Mouse (Mus musculus): ENCODE results near the gene Epyc. TPM values are rescaled to one million over a fixed set of nuclear protein-coding genes. Genes with fewer than 3 reads are reported as not detected.

Epyc gene
- polyA plus RNA-seq, 1 experiment from 2014 or later = 0.79 TPM

DNA sequence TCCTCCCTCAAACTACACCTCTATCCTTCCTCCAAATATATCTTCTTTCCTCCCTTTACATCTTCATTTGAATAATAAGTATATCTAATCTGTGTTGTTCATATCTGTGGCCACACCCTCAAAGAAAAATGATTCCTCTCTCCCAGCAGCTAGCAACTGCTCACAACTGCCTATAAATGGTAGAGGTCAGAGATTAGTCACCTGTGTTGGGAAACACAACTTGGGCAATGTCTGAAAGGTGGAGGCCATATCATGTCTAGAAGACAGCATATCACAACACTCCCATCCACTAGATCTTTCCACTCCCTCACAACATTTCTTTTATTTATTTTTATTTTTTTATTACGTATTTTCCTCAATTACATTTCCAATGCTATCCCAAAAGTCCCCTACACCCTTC, 15.6 kb downstream of the Epyc start:
- H3K27ac ChIP-seq (replicated peaks) = no peak overlapping the region
- WGBS (ENCODE audit: insufficient replicate concordance) = 67% methylated on average over 1 of the region's 1 CpGs
- no peaks in the 10 kb centered on the region for H3K9me3 ChIP-seq (replicated peaks)
- H3K4me3 ChIP-seq (replicated peaks) = no peak overlapping the region
- H3K4me2 ChIP-seq = no peak overlapping the region
- ATAC-seq (ENCODE audit: insufficient read depth) = no peak
- H3K27me3 ChIP-seq = no peaks in the 10 kb centered on the region
- no peaks in the 10 kb centered on the region for H3K36me3 ChIP-seq (replicated peaks)
- no peak overlapping the region for H3K9ac ChIP-seq
- H3K4me1 ChIP-seq (replicated peaks) = no peaks in the 10 kb centered on the region

DNA sequence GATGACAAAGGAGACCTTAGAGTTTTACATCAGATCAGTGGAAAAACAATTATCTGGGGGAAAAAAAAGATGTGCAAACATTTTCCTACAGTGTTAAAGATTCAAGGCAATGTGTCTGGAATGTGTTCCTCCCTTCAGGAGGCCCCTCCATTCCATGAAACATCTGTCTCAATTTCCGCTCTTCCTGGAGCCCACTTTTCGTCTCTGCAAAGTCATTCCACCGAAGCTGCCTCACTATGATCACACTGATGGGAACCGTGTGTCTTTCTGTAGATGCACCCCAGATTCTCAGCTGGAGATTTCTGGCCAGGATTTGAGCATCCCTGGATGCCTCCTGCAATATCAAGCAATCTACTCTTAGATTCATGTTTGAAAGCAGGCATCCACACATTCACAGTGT, 24.8 kb downstream of the Epyc start:
- H3K27ac ChIP-seq (replicated peaks) = no peak overlapping the region
- no peak for ATAC-seq (ENCODE audit: insufficient read depth)

DNA sequence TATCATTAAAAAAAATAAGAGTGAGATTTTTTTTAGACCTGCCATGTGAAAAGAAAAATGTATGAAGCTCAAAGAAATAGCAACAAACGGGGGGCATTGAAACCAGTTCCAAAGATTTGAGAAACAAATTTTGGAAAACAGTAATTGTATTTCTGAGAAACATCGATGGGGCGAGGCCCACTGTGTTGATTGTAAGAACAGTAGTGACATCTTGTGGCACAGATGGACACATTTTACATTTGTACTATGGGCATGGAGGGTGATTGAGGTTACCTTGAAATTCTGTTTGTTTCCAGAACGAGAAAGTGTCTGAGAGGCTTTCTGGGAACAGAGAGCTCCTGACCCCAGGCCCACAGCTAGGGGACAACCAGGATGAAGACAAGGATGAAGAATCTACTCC, 26.3 kb downstream of the Epyc start:
- H3K4me1 ChIP-seq (replicated peaks) = no peaks in the 10 kb centered on the region
- 52% methylated on average over 4 of the region's 4 CpGs for WGBS (ENCODE audit: insufficient replicate concordance)
- no peak overlapping the region for H3K9ac ChIP-seq
- no peaks in the 10 kb centered on the region for H3K36me3 ChIP-seq (replicated peaks)
- H3K27ac ChIP-seq (replicated peaks) = no peak overlapping the region
- no peak overlapping the region for H3K4me2 ChIP-seq
- H3K4me3 ChIP-seq (replicated peaks) = no peak overlapping the region
- H3K9me3 ChIP-seq (replicated peaks) = no peaks in the 10 kb centered on the region
- H3K27me3 ChIP-seq = no peaks in the 10 kb centered on the region
- ATAC-seq (ENCODE audit: insufficient read depth) = no peak

More for the DNA sequence above, 24.8 kb downstream of the Epyc start:
- no peaks in the 10 kb centered on the region for H3K27me3 ChIP-seq
- 53% methylated on average over 4 of the region's 4 CpGs for WGBS (ENCODE audit: insufficient replicate concordance)
- no peaks in the 10 kb centered on the region for H3K9me3 ChIP-seq (replicated peaks)
- no peak overlapping the region for H3K9ac ChIP-seq
- H3K4me2 ChIP-seq = no peak overlapping the region
- H3K4me1 ChIP-seq (replicated peaks) = no peaks in the 10 kb centered on the region
- H3K4me3 ChIP-seq (replicated peaks) = no peak overlapping the region
- H3K36me3 ChIP-seq (replicated peaks) = no peaks in the 10 kb centered on the region

DNA sequence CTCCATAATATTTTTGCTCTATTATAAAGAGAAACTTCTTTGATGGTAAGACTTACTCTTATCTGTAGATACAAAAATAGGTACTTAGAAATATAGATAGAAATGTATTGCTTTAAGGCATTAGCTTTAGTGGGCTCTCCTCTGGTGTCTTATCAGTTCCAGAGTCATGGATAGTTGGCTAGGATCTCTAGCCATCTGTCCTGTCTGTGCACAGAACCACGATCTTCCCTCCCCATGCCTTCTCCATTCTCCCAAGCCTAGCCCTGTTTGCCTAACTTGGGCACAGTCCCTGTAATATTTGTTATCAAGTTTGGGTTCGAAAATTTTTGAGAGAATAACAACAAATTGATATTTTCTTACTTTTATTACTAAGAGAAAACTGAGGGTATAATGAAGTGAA, 29.4 kb downstream of the Epyc start:
- no peak overlapping the region for H3K4me2 ChIP-seq
- H3K9ac ChIP-seq = no peak overlapping the region
- no peaks in the 10 kb centered on the region for H3K4me1 ChIP-seq (replicated peaks)
- H3K9me3 ChIP-seq (replicated peaks) = no peaks in the 10 kb centered on the region
- H3K27me3 ChIP-seq = no peaks in the 10 kb centered on the region
- no peak for ATAC-seq (ENCODE audit: insufficient read depth)
- WGBS (ENCODE audit: insufficient replicate concordance) = 39% methylated on average over 2 of the region's 2 CpGs
- no peak overlapping the region for H3K4me3 ChIP-seq (replicated peaks)
- H3K27ac ChIP-seq (replicated peaks) = no peak overlapping the region
- H3K36me3 ChIP-seq (replicated peaks) = no peaks in the 10 kb centered on the region

DNA sequence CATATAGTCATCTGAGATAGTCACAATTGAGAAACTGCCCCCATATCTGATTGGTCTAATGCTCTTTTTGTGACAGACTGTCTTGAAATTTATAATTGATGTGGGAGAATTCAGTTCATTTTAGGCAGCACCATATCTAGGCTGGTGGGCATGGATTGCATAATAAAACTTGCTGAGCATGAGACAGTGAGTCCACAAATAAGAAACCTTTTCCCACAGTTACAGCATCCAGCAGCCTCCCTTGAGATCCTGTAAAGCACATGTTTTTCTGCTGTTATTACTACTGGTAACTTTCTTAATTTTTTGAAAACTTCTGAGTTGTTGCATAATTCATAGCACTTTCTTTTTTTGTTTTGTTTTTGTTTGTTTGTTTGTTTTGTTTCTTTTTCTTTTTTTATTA, 39.1 kb downstream of the Epyc start:
- Histone ChIP-seq H3K4me1 (replicated peaks) (no peaks in the 10 kb centered on the region), H3K27me3 (no peaks in the 10 kb centered on the region), H3K9me3 (replicated peaks) (no peaks in the 10 kb centered on the region), H3K27ac (replicated peaks) (no peak overlapping the region), H3K36me3 (replicated peaks) (no peaks in the 10 kb centered on the region), H3K4me2 (no peak overlapping the region), H3K4me3 (replicated peaks) (no peak overlapping the region), H3K9ac (no peak overlapping the region)
- ATAC-seq (ENCODE audit: insufficient read depth) = no peak

DNA sequence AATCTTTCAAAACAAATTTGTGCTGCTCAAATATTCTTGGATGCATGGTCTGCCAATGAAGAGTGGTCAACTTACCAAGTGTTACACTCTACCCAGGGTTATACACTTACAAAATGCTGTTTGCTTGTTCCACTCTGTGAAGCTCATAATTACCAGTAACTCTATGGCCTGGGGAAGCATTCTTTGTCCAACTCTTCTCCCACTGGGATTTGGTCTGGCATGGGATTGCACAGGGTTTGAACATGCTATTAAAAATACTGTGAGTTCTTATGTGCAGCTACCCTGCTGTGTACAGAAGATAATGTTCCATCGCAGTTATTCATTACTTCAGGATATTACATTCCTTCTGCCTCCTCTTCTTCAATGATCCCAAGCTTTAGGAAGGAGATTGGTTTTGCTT, 43.3 kb downstream of the Epyc start:
- ATAC-seq (ENCODE audit: insufficient read depth) = no peak
- 63% methylated on average over 1 of the region's 1 CpGs for whole genome bisulfite sequencing (ENCODE audit: insufficient replicate concordance)
- H3K4me1 ChIP-seq (replicated peaks) = no peaks in the 10 kb centered on the region

DNA sequence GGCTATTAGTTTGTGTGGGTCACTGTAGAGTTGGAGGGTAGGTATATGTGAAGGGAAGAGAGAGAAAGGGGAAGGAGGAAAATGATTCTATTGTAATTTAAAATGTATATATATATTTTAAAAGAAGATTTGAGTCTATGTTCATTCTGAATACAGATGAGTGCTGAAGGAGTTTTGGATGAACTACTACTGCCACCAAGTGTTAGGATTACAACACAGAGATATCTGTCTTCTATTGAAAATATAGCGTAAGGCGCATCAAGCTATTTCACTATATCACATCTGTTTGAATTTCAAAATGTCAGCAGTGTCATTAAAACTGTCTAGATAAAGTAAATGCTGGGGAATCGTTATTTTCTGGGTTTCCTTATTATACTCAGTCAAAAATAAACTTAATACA, 45.6 kb downstream of the Epyc start:
- Histone ChIP-seq H3K9ac (no peak overlapping the region), H3K4me2 (no peak overlapping the region), H3K4me1 (replicated peaks) (no peaks in the 10 kb centered on the region), H3K36me3 (replicated peaks) (no peaks in the 10 kb centered on the region), H3K27ac (replicated peaks) (no peak overlapping the region), H3K27me3 (no peaks in the 10 kb centered on the region), H3K9me3 (replicated peaks) (peaks cover 6% of the 10 kb centered on the region; the same call in 1 of the 2 replicates), H3K4me3 (replicated peaks) (no peak overlapping the region)
- no peak for ATAC-seq (ENCODE audit: insufficient read depth)
- WGBS (ENCODE audit: insufficient replicate concordance) = 66% methylated on average over 3 of the region's 3 CpGs

More for the DNA sequence above, 43.3 kb downstream of the Epyc start:
- Histone ChIP-seq H3K36me3 (replicated peaks) (no peaks in the 10 kb centered on the region), H3K4me2 (no peak overlapping the region), H3K27ac (replicated peaks) (no peak overlapping the region), H3K9me3 (replicated peaks) (no peaks in the 10 kb centered on the region), H3K9ac (no peak overlapping the region), H3K27me3 (no peaks in the 10 kb centered on the region), H3K4me3 (replicated peaks) (no peak overlapping the region)

DNA sequence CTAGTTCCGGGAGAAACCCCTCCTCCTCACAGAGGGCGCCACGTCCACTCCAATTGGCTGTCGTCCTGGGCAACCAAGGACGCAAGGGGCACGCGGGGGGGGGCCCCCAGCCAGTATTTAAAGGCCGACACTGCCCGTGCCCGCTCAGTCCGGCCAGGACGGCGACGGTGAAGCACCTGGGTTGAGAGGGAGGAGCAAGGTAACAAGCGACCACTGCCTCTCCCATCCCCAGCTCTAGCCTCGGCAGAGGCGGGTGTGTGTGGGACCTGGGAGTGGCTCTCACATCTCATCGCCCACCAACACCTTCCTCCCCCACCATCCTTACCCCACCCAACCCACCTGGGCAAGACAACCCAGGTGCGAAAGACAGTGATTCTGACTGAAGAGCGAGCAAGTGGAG, 49.0 kb downstream of the Epyc start, which contains the start of gene Ccer1:
Gene Ccer1, plus strand, starts transcription at position 147 of the 400 bp plus-strand sequence.
- Histone ChIP-seq H3K27ac (replicated peaks) (no peak within 1 kb of the TSS), H3K4me1 (replicated peaks) (no peaks in the 10 kb centered on the region), H3K9ac (no peak within 1 kb of the TSS), H3K9me3 (replicated peaks) (peaks cover 6% of the 10 kb centered on the region; the same call in 1 of the 2 replicates), H3K27me3 (no peaks in the 10 kb centered on the region), H3K4me3 (replicated peaks) (no peak within 1 kb of the TSS), H3K4me2 (no peak within 1 kb of the TSS), H3K36me3 (replicated peaks) (no peaks in the 10 kb centered on the region)
- 53% methylated on average over 20 of the region's 20 CpGs for WGBS (ENCODE audit: insufficient replicate concordance)
- no peak for ATAC-seq (ENCODE audit: insufficient read depth)

DNA sequence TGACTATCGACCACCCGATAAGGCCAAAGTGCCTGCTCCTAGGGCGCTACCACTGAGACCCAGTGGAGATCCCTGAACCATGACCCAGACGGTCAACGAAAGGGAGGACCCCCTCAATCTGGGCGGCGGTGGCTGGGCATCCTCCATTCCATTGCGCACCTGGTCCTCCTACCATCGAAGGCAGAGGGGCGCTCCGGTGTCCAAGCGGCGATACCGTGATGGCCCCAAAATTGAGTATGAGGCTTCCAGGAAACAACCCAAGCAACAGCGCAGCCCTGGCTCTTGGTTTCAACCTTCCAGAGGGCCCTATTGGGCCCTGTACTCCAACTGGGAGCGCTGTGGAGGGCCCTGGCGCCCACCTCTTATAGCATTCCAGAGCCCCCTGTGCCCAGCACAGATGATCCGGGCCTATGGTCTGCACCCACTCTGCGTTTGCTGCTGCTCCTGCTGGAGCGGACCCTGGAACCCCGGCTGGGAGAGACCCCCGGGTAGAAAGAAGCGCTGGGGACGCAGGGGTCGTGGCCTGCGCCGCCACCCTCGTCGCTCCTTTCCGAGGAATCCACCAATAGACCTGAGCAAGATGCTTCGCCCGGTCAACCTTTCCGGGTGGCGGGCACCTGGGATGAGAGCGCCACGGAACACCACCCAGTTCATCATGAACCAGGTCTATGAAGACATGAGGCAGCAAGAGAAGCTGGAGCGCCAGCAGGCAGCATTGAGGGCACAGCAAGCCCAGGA, 49.7 kb downstream of the Epyc start:
- H3K27me3 ChIP-seq = no peaks in the 10 kb centered on the region
- H3K4me1 ChIP-seq (replicated peaks) = no peaks in the 10 kb centered on the region
- H3K36me3 ChIP-seq (replicated peaks) = no peaks in the 10 kb centered on the region
- H3K4me2 ChIP-seq = no peak overlapping the region
- H3K27ac ChIP-seq (replicated peaks) = no peak overlapping the region
- H3K9me3 ChIP-seq (replicated peaks) = peaks cover 6% of the 10 kb centered on the region; the same call in 1 of the 2 replicates
- H3K4me3 ChIP-seq (replicated peaks) = no peak overlapping the region
- 83% methylated on average over 37 of the region's 37 CpGs for WGBS (ENCODE audit: insufficient replicate concordance)
- no peak overlapping the region for H3K9ac ChIP-seq
- ATAC-seq (ENCODE audit: insufficient read depth) = no peak

DNA sequence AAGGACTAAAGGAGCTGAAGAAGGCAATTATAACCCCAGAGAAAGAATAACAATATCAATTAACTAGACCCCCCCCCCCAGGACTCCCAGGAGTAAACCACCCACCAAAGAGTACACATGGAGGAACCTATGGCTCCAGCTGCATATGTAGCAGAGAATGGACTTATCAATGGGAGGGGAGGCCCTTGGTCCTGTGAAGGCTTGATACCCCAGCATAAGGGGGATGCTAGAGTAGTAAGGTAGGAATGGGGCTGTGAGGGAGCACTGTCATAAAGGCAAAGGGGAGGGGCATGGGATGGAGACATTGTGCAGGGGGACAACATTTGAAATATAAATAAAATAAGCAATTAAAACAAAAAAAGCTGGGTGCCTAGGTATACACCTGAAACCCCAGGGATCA, 58.5 kb downstream of the Epyc start:
- H3K27me3 ChIP-seq = no peaks in the 10 kb centered on the region
- no peaks in the 10 kb centered on the region for H3K4me1 ChIP-seq (replicated peaks)
- H3K36me3 ChIP-seq (replicated peaks) = no peaks in the 10 kb centered on the region
- H3K4me3 ChIP-seq (replicated peaks) = no peak overlapping the region
- H3K4me2 ChIP-seq = no peak overlapping the region
- no peak for ATAC-seq (ENCODE audit: insufficient read depth)
- no peak overlapping the region for H3K9ac ChIP-seq
- H3K9me3 ChIP-seq (replicated peaks) = no peaks in the 10 kb centered on the region
- H3K27ac ChIP-seq (replicated peaks) = no peak overlapping the region

DNA sequence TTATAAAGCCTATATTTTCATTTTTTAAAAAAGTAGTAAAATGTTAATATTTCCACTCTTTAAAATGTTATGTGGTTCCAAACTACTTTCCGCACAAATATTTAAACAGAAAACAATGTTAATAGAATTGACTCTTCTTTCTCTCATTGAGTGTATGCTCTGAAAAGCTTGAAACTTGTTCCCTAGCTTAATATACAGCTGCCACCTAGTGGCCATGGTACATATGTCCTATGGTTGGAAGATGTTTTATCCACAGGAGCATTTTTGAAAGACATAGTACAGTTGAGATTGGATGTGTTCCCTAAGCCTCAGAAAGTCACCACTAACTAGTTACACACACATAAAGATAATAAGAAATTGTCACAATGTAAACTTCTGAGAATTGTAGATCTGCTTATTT, 60.7 kb downstream of the Epyc start:
- no peaks in the 10 kb centered on the region for H3K36me3 ChIP-seq (replicated peaks)
- no peaks in the 10 kb centered on the region for H3K9me3 ChIP-seq (replicated peaks)
- H3K27ac ChIP-seq (replicated peaks) = no peak overlapping the region
- no peak overlapping the region for H3K4me3 ChIP-seq (replicated peaks)
- 29% methylated on average over 1 of the region's 1 CpGs for WGBS (ENCODE audit: insufficient replicate concordance)
- H3K27me3 ChIP-seq = no peaks in the 10 kb centered on the region
- no peak overlapping the region for H3K9ac ChIP-seq
- no peak for ATAC-seq (ENCODE audit: insufficient read depth)
- H3K4me2 ChIP-seq = no peak overlapping the region
- no peaks in the 10 kb centered on the region for H3K4me1 ChIP-seq (replicated peaks)

DNA sequence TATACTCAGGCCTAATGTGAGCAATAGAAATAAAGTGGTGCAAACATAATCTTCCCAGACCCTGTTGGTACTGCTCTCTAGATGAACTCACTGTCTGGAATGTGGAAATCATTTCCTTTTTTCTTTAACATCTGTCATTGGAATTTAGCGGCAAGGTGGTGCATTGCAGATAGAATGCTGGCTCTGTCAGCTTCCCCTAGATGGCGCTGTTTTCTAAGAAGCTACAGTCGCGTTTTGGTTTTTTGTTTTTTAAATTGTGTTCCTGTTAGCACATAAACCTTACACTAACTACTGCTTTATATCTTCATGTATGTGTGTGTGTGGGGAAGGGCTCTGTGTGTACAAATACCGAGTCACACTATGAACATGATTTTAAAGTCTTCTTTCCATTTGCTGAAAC, 68.8 kb downstream of the Epyc start:
- H3K9ac ChIP-seq = no peak overlapping the region
- 5% methylated on average over 5 of the region's 5 CpGs for WGBS (ENCODE audit: insufficient replicate concordance)
- H3K4me2 ChIP-seq = no peak overlapping the region
- ATAC-seq (ENCODE audit: insufficient read depth) = no peak
- no peaks in the 10 kb centered on the region for H3K4me1 ChIP-seq (replicated peaks)
- H3K27me3 ChIP-seq = no peaks in the 10 kb centered on the region
- no peak overlapping the region for H3K27ac ChIP-seq (replicated peaks)
- H3K36me3 ChIP-seq (replicated peaks) = no peaks in the 10 kb centered on the region
- no peaks in the 10 kb centered on the region for H3K9me3 ChIP-seq (replicated peaks)
- no peak overlapping the region for H3K4me3 ChIP-seq (replicated peaks)

Measured in liver, embryonic 15.5 days (tissue).